Mouse (Mus musculus): Measurements from ENCODE around the gene 1700021F07Rik.

- no peak for TF ChIP-seq GATA1 (IDR thresholded peaks at IDR 0.05; ENCODE audit: low read length)
- no peak for TF ChIP-seq TAL1 (IDR thresholded peaks at IDR 0.05; ENCODE audit: low read length)
These were observed 28.3 kb downstream of the 1700021F07Rik start for GRCm38 (mm10) chr2:173550681-173551080.

Measured in erythroblast, embryonic 14.5 days (primary cell).